14 mouse cellular contexts compared by ENCODE assay signal in the genomic region with DNA sequence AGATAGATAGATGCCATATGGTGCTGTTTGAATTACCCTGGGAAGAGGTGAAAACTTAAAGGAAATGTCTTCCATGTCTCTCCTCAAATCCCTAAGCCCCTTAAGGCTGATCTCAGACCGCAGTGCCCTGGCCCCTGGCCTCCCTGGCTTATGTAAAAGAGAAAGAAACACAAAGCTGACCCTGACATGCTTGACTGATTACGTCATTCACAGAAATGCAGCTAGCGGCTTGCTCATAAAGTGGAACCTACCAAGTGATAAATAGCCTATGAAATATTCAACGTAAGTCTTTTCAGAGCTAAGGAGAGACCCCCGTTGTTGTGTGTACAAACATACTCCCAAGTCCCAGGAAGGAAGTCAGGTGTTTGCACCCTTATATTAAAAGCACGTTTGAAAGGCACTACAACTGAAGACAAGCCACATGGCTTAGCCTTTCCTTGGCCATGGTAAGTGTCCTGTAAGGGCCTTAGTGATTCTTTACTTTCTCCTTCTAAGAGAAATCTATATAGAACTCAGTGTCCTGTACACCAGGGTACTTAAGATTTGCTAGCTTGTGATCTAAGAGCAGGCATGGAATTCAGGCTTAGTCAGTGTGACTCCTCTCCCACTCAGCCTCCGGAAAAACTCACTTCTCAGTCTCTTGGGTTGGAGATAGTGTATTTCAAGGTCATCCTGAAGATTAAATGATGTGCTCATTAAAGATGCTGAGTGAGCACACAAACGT. TPM values are rescaled to one million over a fixed set of nuclear protein-coding genes. Genes with fewer than 3 reads are reported as not detected.
DNase-seq lines count a peak whose midpoint lies in the region; ATAC-seq and TF ChIP-seq lines count a peak whose summit lies in the region.
"Had no signal": no experiment of that assay in that cellular context is flagged by ENCODE, and none has a peak within 500 bp of the region (broad histone marks: within the 10 kb centered on the region; RNA-seq: fewer than 3 reads in every experiment).

No protein-coding gene starts in this region.

- peaks cover 8% of the 10 kb centered on the region for H3K4me1 ChIP-seq in heart, embryonic 13.5 days
- H3K4me1 ChIP-seq in lung, embryonic 14.5 days (ENCODE audit: insufficient read depth): no peaks in the 10 kb centered on the region
- H3K4me1 ChIP-seq: embryonic facial prominence, embryonic 13.5 days; limb, embryonic 15.5 days had no signal

- peaks cover 10% of the 10 kb centered on the region for H3K36me3 ChIP-seq in heart, embryonic 13.5 days
- no peaks in the 10 kb centered on the region for H3K36me3 ChIP-seq in lung, embryonic 14.5 days (ENCODE audit: insufficient read depth)
- H3K36me3 ChIP-seq: limb, embryonic 15.5 days had no signal

- ATAC-seq in heart, embryonic 13.5 days (ENCODE audit: extremely low read depth, insufficient number of reproducible peaks, low FRiP score, low TSS enrichment): no peak
- no peak; the same call in 1 of the 2 replicates for ATAC-seq in lung, embryonic 14.5 days (ENCODE audit: insufficient read depth)
- ATAC-seq: forebrain, embryonic 14.5 days had no signal

- H3K4me2 ChIP-seq in heart, embryonic 13.5 days: 0 out of 2 replicates have a peak overlapping the region, but pooled peaks have one; percentile 20
- no peak overlapping the region for H3K4me2 ChIP-seq in lung, embryonic 14.5 days
- H3K4me2 ChIP-seq: embryonic facial prominence, embryonic 13.5 days; limb, embryonic 15.5 days had no signal

- intact Hi-C loops in heart, postnatal 14 days (cut with DNase I): no loop called here

- 34% methylated on average over 8 of the region's 8 CpGs for WGBS in heart, embryonic 13.5 days
- WGBS in lung, embryonic 14.5 days: 40% methylated on average over 8 of the region's 8 CpGs

- no peak overlapping the region for H3K4me3 ChIP-seq in heart, embryonic 13.5 days
- no peak overlapping the region for H3K4me3 ChIP-seq in lung, embryonic 14.5 days (ENCODE audit: low read depth, low read length)
- H3K4me3 ChIP-seq: embryonic facial prominence, embryonic 13.5 days; limb, embryonic 15.5 days had no signal

- H3K27me3 ChIP-seq in heart, embryonic 13.5 days (replicated peaks): no peaks in the 10 kb centered on the region
- H3K27me3 ChIP-seq in lung, embryonic 14.5 days (ENCODE audit: insufficient read depth, low read length): no peaks in the 10 kb centered on the region
- H3K27me3 ChIP-seq: embryonic facial prominence, embryonic 13.5 days; limb, embryonic 15.5 days had no signal

- peak overlapping the region; percentile 56 for H3K27ac ChIP-seq in heart, embryonic 13.5 days (replicated peaks)
- H3K27ac ChIP-seq in lung, embryonic 14.5 days (ENCODE audit: low read depth): no peak overlapping the region
- H3K27ac ChIP-seq: embryonic facial prominence, embryonic 13.5 days; limb, embryonic 15.5 days; macrophage had no signal

- H3K9ac ChIP-seq in heart, embryonic 13.5 days: no peak overlapping the region
- no peak overlapping the region for H3K9ac ChIP-seq in lung, embryonic 14.5 days
- H3K9ac ChIP-seq: embryonic facial prominence, embryonic 13.5 days; limb, embryonic 15.5 days had no signal

- TF ChIP-seq CTCF in lung, embryonic 14.5 days (IDR thresholded peaks at IDR 0.05; ENCODE audit: low read depth): no peak

- peaks cover 4% of the 10 kb centered on the region; the same call in 1 of the 2 replicates for H3K9me3 ChIP-seq in heart, embryonic 13.5 days
- H3K9me3 ChIP-seq in lung, embryonic 14.5 days (ENCODE audit: low read depth, low read length): no peaks in the 10 kb centered on the region
- H3K9me3 ChIP-seq: limb, embryonic 15.5 days had no signal

- no peak for DNase-seq in heart, postnatal 14 days
- peak; percentile 44 for DNase-seq in lung, embryonic 14.5 days
- no peak for DNase-seq in lung, postnatal 14 days
- DNase-seq in NIH3T3 (ENCODE audit: low read depth): peak; percentile 58
- DNase-seq in mesoderm, embryonic 11.5 days (ENCODE audit: low read depth, low spot score): peak; percentile 37
- DNase-seq in thymus, postnatal 4 days: no peak
- DNase-seq in thymus, postnatal 0 days (ENCODE audit: low spot score): no peak
- DNase-seq: gastrocnemius, postnatal 25 days; kidney, postnatal 36 days had no signal

RNA-seq across cellular contexts. Expression of a gene that starts 8.1 kb away (rescaled TPM):
- 1.6 TPM in 2 replicates for polyA plus RNA-seq in heart, embryonic 13.5 days (2015; fragmentation: Nextera tagmentation; extraction: Ambion mirVana)
- total RNA-seq in heart, postnatal 14 days (2021): 1 to 10 TPM; 2.4 to 2.8 TPM
- 1.8 and 1.9 TPM in 2 replicates for polyA plus RNA-seq in lung, embryonic 14.5 days (2014; fragmentation: Nextera tagmentation; extraction: Ambion mirVana)
- polyA plus RNA-seq in thymus, postnatal 0 days (2015; fragmentation: Nextera tagmentation; extraction: Ambion mirVana): 0.36 TPM in 2 replicates

RNA-seq across cellular contexts. Expression of a gene that starts 53.6 kb away (rescaled TPM):
- 29.2 and 30.9 TPM in 2 replicates for polyA plus RNA-seq in heart, embryonic 13.5 days (2015; fragmentation: Nextera tagmentation; extraction: Ambion mirVana)
- total RNA-seq in heart, postnatal 14 days (2021): 100 to 1,000 TPM; 136 TPM
- 19.4 and 20.1 TPM in 2 replicates for polyA plus RNA-seq in lung, embryonic 14.5 days (2014; fragmentation: Nextera tagmentation; extraction: Ambion mirVana)
- polyA plus RNA-seq in thymus, postnatal 0 days (2015; fragmentation: Nextera tagmentation; extraction: Ambion mirVana): 3.4 and 4.9 TPM in 2 replicates

Comparison
In these comparisons a context has a peak if more than half of its experiments do, and no peak if none do; other contexts are left out.
1. DNase-seq: peak in lung, embryonic 14.5 days (single experiment), NIH3T3 (single experiment) and mesoderm, embryonic 11.5 days (single experiment); none in heart, postnatal 14 days (0 of 2), lung, postnatal 14 days (single experiment), thymus, postnatal 4 days (single experiment) and thymus, postnatal 0 days (single experiment).